Mouse (Mus musculus) erythroblast, adult 5-6 weeks (primary cell): ENCODE data around the gene Mllt6. TPM values are rescaled to one million over a fixed set of nuclear protein-coding genes. Genes with fewer than 3 reads are reported as not detected.
"Not testable (repeated sequence)": the region's sequence is repeated elsewhere in the genome, so short reads cannot be mapped to it uniquely, and the experiment has no call there.

Experiments used
- ATAC-seq: replicated peaks from 2 replicates; pipeline ENCODE4 v1.8.0; 2016; ENCODE audit warnings: moderate number of reproducible peaks, mild to moderate bottlenecking, moderate TSS enrichment, inconsistent platforms; ENCODE audit not compliant: poor library complexity, low FRiP score, severe bottlenecking
- total RNA-seq, 2 experiments: library from RNA; stranded (forward) in 1 of 2; stranded (reverse) in 1 of 2; fragments of 150-400 nt in 1 of 2; fragments of 200-764, 138-1000 nt in 1 of 2; gene quantifications; 2 replicates each; pipeline versions ENCODE4 v1.2.3 to v1.2.4; 2015 to 2017; ENCODE audit warnings: low replicate concordance in 2 of 2

Gene Mllt6
- 1.2 and 1.9 TPM in 2 replicates for total RNA-seq (2015; ENCODE audit: low replicate concordance)
- total RNA-seq (2017; ENCODE audit: low replicate concordance) = 1.5 and 3.9 TPM in 2 replicates

- no peak for ATAC-seq
These were observed at the start of gene Mllt6 for GRCm38 (mm10) chr11:97662893-97663527. TSS of gene Mllt6 (plus strand) at chr11:97663414.

GRCm38 (mm10) chr11:97615276-97615675 is 47.9 kb upstream of the Mllt6 start:
- no peak for ATAC-seq

DNA sequence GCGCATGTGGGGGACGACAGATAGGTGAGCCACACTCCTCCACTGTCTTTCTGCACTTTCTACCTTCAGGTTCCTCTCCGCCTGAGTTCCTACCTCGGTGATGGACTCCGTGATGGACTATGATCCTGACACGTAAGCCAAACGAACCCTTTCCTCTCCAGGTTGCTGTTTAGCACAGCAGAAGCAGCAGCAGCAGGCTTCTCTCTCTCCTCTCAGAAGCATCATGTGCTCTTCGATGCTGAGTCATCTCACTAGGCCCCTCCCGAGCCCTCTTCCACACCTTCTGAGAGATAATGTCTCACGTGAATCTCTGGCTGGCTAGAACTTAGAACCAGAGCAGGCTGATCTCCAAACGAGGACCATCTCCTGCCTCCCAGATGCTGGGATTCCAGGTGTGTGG is 44.8 kb upstream of the Mllt6 start:
- no peak for ATAC-seq

DNA sequence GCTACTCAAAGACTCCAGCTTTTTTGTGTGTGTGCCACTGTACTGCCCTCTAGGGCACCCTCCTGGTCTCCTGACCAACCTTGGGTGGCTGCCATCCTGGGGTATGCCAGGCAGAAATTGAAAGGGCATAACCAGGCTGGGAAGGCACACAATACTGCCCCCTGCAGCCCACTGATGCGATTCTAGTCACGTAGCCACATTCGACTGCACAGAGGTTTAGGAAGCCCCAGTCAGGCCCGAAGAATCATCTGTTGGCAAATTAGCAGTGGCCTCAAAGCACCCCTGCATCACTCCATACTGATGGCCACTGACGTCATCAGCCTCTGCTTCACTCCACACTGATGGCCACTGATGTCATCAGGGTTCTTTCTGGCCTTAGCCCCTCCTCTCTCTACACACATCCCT is 43.8 kb upstream of the Mllt6 start:
- no peak for ATAC-seq

DNA sequence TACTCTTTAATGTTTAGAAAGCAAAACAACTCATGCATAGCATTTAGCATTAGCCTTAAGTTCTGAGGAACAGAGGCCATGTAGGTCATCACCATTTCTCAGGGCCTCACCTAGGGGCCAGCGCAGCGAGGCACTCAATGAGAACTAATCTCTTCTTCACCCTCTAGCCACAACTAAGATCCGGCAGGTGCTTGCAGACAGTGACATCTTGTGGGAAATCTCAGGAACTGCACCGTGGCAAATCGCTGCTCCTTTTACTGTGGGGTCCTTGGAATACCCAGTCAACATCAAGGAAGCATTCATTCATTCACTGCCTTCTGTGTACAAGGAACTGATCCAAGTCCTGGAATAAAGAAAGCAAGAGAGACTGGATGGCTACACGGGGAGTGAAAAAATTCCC is 40.8 kb upstream of the Mllt6 start:
- ATAC-seq = 0 out of 2 replicates have a peak, but pooled peaks have one; percentile 61

GRCm38 (mm10) chr11:97623166-97623565 is 40.0 kb upstream of the Mllt6 start:
- ATAC-seq = no peak

DNA sequence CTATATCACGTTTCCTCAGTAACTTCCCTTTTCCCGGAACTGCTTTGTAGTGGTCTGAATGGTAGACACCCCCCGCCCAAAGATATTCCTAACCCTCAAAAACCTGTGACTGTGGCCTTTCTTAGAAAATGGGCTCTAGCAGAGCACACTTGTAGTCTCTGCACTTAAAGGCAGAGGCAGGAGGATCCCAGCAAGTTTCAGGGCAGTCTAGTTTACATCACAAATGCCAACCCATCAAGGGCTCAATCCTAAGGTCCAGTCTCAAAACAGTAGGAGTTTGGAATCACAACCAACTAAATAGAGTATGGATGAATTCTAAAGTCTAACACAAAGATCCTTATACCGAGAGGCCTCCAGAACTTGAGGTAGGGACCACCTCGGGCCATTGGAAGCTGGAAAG is 37.7 kb upstream of the Mllt6 start:
- ATAC-seq = no peak

GRCm38 (mm10) chr11:97626431-97626830 is 36.8 kb upstream of the Mllt6 start:
- ATAC-seq = no peak

DNA sequence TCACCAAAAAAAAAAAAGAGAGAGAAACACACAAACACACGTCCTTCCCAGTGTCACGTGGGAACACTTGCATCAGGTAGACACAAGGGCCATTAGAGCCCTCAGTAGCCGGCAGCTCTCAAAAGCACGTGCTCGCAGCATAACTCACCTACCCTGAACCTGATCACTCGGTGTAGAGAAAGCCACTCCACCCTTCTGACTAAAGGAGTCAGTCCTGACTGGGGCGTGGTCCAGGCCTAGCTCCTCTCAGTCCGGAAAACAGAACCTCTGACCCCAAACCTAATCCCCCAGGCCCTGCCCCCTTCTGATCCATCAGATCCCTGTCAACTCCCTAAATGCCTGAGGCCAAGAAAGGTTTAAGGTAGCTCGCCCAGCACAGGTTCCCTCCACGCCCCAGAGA is 36.4 kb upstream of the Mllt6 start:
- no peak for ATAC-seq

DNA sequence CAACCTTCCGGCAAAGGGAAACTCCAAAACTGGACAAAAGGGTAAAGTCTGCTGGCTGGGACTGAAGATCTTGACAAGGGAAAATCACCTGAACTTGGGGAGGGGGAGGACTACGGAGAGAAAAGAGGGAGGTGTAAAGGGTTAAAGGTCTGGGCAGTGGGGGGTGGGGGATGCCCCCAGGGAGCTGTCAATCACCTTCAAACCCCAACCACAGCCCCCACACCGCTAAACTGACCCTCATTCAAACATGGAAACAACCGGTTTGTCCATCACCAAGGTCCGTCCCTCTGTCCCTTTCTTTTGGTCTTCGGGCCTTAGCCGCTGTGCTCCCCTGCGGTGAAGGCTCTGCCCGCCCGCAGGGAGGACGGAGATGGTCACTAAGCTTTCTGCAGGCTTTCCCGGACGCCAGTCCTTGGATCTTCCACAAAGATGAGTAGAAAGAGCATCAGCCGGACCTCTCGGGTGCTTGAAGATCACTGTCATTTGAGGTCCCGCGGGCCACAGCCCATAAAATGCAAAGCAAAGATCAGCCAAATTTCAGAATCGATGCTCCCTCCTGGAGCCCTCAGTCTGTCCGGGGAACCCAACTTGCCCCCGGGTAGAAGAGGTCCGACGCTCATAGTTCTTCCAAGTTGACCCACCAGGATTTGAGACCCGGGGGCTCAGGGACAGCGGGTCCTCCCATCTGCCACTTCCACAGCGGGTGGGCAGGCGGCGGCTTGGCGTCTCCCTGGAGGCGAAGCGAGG is 35.5 kb upstream of the Mllt6 start:
- ATAC-seq = no peak

DNA sequence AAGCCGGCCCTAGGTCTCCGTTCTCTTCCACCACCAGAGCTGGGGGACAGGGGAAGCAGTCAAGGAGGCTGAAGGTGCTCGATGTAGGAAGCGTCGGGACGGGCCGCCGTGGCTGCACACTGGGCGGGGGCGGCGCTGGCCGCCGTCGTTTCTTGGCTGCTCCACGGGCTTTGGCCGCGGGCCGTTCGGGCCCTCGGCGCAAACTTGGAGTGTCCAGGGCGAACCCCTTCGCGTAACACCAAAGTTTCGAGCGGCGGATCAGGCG is 35.0 kb upstream of the Mllt6 start:
- ATAC-seq = no peak

- no peak for ATAC-seq
These were observed 34.4 kb upstream of the Mllt6 start for GRCm38 (mm10) chr11:97628568-97629518.

DNA sequence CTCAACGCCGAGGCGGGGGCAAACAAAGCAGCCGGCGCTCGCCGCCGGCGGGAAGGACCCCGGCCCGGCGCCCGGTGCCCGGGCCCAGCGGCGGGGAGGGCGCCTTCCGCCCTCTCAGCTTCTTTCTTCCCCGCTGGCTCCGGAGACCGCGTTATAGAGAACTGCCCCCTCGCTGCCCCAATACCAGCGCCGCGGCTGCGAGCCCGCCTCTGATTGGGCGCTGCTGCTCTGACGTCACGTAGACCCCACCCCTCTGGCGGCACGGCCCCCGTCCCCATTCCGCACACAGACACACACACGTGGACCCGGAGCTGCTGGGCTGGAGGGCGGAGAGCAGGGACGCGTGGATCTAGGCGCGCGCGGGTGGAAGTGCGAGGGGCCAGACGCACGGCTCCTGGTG is 33.6 kb upstream of the Mllt6 start, which contains the start of gene Epop:
Gene Epop, minus strand, starts transcription at position 127 of the 400 bp plus-strand sequence.
- no peak for ATAC-seq

DNA sequence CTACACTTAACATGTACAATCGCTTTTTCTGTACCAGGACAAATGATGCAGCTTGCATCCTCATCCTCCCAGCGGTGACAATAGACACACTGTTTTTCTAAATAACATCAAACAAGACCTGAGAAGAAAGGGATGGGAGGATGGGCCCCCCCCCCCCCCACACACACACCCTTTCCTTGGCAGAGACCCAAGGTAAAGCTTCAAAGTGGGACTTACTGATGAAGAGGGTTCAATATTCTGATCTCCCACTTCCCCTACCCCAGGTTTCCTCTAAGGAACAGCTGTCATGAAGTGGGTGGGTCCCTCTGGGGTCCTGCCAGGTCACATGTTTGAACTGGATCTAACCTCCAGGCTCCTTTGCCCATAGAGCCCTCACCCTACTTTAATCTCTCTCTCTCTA is 32.2 kb upstream of the Mllt6 start:
- no peak for ATAC-seq

GRCm38 (mm10) chr11:97631500-97631899 is 31.7 kb upstream of the Mllt6 start:
- ATAC-seq = no peak

- peak; percentile 79 for ATAC-seq
These were observed 31.3 kb upstream of the Mllt6 start for GRCm38 (mm10) chr11:97631938-97632337.

DNA sequence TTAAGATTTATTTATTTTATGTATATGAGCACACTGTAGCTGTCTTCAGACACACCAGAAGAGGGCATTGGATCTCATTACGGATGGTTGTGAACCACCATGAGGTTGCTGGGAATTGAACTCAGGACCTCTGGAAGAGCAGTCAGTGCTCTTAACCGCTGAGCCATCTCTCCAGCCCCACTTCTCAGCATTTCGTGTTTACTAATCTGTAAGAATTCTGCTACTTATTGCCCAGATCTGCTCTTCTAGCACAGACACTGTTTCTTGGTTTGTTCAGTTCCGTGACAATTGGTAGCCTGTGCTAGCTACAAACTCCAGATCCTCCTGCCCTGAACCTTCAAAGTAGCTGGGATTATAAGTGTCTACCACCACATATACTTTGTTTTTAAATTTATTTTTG is 30.8 kb upstream of the Mllt6 start:
- ATAC-seq = not testable (repeated sequence)

GRCm38 (mm10) chr11:97635468-97636019 is 27.7 kb upstream of the Mllt6 start:
- ATAC-seq = no peak

DNA sequence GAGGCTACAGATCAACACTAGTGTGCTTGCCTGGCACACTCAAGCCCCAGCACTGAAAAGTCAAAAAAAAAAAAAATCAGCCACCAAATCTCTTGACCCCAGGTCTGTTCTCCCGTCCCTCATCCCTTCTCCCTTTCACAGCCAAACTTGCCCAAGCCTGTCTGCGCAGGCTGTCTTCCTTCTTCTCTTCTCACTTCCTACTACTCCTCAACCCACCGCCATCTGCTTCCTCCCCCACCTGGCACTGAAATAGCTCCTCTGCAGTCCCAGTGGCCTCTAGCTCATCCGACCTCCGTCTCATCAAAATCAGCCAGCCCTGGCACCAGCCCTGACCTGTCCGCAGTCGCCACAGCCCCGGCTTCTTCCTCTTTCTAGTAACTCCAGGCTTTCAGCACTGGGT is 21.5 kb upstream of the Mllt6 start:
- ATAC-seq = no peak

DNA sequence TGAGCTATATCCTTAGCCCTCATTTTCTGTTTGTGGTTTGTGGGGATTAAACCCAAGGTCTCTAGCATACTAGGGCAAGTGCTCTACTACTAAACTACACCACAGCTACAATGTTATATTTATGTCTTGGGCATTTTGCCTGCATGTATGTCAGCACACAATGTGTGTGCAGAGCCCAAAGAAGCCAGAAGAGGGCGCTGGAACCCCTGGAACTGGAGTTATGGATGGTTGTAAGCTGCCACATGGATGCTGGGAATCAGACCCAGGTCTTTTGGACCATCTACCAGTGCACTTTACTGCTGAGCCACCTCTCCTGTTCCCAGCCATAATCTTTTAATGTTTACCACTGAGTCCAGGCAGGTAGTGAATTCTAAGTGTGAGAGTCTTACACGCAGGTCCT is 20.5 kb upstream of the Mllt6 start:
- ATAC-seq = no peak
